Mouse (Mus musculus): ENCODE measurements around the gene Mef2c.

The Mef2c gene

DNA sequence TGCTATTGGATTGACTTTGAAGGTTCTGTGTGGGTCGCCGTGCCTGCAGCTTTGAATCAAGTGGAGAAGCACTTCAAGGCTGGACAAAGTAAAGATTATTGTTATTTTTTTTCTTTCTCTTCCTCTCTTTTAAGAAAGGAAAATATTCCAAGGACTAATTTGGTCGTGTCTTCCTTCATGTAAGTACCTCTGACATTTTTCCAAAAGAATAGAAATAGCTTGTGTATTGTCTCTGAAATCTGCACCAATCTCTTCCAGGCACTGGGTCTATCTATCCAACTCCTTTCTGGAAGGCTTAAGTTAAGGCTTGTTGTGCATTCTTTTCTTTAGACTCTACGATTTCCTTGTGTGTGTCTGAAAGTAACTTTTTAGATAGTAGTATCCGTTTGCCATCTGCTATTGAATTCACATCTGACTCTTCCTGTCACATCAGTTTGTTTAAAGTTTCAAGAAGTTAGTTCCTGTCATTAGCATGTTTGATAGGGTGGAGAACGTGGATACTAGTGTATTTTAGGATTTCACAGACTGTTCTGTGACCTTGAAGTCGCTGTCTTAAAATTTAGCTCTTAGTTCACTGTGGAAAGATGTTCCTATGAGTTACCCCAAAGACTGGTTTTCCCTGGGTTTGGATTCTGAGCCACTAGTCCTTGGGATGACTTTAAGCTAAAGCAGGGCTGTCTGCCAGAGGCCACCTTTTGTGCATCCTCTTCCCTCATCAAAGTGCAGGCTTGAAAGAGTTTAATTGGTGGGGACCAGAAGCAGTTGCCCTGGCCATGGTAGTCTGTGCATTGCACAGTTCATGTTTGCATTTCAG is 21.3 kb downstream of the Mef2c start:
- no peak for DNase-seq

DNA sequence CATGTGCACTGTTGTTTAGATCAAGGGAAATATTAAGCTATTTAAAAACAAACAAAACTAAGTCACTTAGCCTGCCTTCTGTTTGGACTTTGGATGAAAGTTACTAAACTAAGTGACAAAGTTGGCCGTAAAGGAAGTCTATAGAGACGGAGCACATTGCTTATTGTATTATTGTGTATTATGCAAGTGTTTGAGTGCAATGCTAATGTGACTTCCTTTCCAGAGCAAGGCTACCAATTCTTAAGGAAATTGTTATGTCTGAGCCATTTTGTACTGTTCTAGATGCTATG is 21.8 kb downstream of the Mef2c start:
- no peak for DNase-seq

DNA sequence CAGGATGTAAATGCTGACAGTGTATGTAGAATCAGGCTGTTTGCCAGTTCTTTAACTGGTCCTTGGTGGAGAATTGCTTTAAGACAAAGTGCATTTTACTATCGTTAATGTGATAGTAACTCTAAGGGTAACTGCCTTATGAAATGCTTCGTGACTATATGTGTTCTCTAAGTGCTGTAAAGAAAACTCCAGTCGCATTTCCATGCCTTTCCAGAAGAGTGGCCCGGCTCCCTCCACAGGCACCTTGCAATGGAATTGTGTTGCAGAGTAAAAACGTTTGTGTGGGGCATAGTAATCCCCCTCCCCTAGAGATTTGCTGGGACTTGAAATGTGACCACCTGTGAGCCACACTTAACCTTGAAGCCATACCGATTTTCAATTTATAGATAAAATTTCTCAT is 22.2 kb downstream of the Mef2c start:
- no peak for DNase-seq

DNA sequence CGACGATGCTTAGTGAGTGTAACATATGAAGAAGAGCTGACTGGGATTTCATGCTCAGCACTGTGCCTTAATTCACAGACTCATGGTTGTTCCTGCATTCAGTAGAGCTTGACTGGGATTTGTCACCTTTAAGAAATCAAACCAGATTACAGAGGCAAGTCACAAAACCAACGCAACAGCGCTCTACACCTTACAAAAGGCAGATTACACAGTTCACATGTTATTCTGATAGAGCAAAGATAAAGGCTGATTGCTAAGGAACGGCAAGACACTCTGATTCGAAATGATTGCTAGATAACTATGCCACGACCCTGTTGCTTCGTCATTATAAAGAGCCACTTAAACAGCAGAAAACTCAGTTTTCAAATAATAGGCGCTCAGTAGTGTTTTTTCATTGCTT is 24.1 kb downstream of the Mef2c start:
- DNase-seq, result no peak

DNA sequence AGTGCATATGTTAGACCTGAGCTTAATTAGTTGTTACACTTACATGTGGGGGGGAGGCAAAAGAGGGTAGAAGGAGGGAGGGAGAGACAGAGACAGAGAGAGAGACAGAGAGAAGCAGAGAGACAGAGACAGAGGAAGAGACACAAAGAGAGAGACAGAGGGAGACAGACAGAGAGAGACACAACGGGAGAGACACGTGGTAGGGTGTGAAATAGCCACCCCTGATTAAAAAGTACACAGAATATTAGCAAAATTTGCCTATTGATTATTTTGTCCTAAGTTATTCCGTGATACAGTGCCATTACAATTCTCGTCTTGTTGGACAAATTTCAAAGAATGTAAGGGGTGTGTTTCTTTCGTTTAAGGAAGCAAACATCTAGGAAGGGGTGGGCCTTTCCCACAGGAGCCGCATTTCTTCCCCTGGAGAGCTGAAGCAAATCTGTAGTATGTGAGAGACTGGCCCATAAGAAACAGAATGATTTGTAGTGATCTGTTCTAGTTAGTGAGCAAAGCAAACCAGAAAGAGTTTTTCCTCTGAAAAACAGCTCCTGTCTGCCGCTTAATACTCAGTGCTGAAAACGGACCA is 26.0 kb downstream of the Mef2c start:
- no peak for DNase-seq

DNA sequence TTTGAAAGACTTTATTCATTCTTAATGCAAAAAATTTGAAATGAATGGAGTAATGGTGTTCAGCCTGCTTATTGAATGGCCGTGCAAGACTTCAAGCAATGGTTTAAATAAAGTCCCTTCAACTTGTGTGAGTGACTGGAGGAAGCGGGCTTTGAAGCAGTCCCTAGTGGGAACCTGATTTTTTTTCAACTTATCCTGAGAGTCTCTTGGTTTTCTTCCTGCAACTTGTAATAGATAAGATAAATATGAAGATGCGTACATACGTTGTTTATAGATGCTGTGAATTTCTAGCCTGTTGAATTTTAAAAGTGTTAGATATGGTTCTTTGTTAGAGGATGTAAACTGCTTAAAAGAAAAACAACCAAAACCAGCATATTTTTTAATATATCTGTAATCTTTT is 27.1 kb downstream of the Mef2c start:
- no peak for DNase-seq

DNA sequence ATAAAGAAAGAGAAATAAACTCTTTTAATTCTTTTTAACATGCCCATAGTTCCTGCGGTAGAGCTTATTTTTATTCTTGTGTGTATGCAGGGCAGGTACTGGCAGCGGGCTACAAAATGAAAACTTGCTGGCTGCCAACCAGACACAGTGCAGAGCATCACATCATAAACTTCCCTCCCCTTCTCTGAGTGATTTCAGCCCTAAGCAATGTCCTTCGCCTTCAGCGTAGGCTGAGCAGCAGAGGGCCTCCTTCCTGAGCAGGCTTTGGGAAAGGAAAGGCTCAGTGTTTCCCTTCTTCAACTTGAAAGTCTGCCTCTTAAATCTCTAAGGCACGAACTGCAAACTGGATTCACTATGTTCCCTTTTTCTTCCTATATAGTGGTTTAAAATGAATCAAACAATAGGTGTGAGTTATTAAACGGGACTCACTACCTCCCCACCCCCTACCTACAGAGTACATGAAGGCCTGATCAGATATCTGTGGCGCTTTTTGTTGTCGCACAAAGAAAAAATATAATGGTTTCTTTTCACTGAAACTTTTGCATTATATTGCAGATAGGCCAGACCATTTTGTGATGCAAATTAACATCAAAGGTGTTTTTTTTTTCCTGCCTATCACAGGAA is 28.2 kb downstream of the Mef2c start:
- DNase-seq, result peak; percentile 44 to 51

DNA sequence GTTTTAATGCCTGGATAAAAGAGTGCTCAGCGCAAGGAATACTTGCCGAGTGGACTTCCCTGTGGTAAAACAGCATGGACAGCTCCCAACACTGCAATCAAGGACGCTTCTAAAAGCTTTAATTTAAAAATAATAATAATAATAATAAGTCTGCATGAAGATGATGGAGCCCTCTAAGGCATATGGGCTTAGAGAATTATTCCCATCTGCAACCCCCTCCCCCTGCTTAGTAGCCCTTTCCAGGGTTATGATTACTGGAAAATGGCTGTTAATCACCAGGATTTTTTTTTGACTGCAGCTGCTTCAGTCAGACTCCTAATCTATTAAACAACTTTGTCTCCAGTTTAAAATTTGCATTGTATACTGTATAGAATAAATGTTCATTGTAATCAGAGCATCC is 32.5 kb downstream of the Mef2c start:
- no peak for DNase-seq

DNA sequence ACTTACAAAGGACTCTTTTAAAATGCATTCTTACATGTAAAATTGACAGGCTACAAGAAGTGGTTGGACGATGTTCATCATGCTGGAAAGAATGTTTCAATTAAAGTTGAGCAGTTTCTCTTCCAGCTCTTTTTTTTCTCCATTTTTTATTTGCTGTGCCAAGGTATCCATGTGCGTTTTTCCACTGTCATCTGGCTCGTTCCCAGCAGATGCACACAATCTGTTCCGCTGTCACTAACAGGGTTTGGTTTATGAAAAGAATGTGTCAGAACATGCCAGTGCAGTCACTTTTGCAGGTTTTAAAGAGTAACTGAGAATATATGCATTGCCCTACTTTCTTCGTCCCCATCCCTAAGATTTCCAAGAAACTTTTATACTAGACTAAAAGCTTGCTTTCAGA is 33.3 kb downstream of the Mef2c start:
- peak; percentile 70 to 79 for DNase-seq

DNA sequence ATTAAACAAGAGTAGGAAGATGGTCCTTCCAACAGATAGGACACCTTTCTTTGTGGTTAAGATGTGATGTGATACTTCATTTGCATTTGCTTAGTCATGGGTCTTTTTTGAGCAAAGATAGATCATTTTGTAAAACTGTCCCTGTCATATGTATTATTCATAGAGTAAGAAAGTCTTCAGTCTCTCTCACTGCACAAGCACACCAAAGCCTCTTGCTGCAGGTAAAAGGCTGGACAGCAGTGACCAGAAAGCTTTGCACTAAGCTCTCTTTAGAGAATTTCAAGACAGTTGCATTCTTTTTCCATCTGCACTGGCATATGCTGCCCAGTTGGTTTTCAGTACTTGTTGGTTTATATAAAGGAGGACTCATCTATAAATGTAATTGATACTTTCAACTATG is 36.1 kb downstream of the Mef2c start:
- no peak for DNase-seq

DNA sequence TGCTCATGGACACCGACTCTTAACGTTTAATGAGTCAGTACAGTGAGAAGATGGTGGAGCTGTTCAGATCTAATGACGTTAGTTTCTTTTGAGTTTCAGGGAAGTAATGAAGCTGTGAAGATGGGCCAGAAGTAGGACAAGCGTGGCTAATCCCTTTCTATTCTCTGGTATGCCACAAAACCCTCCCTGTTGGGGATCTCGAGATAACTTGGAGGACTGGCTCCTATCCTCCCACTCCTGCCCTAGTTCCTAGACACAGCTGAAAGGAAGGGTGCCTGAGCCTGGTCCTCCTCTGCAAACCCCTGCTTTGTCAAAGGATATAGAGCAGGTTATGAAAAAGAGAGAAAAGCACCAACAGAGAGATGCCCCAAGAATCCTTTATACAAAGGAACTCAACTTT is 38.8 kb downstream of the Mef2c start:
- no peak for DNase-seq

DNA sequence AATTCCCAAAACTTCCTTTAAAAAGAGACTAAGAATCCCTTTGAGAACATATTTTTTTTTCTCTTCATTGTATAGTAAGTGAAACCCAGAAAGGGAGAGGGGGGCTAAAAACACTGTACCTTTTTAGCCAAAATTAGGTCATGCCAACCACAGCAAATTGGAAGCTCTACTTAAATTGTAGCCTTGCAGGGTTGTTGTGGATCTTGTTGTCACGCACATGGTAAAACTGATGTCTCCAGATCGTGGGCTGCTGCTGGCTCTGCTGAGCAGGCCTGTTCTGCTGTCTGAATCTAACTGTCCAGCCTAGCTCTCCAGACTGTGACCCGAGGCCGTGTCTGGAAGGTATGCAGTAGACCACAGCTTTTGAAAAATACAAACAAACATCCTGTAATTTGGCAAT is 40.9 kb downstream of the Mef2c start:
- no peak for DNase-seq

DNA sequence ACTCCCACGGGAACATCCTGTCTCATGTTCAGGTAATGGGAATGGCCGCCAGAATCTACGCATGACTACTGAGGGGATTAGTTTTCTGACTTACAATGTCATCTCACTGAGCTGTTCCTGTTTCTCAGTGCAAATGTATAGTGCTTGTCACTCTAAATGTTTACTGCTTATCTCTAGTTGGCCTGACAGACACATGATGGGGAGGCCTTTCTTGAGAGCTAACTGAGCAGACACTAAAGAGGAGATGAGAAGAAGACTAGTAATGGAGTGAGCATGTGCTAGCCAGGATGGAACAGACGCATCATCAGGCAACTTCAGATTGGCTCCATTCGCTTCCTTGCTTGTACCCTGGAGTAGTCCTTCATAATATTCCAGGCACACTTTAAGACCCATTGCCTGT is 43.0 kb downstream of the Mef2c start:
- no peak for DNase-seq

DNA sequence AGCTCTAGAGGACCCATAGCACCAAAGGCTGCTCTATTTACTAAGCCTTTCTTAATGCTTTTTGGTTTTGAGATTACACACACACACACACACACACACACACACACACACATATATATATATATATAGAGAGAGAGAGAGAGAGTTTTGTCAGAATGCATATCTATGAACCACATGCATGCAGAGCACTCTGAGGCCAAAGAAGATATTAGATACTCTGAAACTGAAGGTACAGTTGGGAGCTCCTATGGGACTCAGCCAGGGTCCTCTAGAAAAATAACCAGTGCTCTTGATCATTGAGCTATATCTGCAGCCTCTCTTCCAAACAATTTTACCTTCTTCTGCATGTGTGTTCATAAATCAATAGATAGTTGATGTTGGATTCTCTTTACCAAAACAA is 47.4 kb downstream of the Mef2c start:
- DNase-seq, result no peak

DNA sequence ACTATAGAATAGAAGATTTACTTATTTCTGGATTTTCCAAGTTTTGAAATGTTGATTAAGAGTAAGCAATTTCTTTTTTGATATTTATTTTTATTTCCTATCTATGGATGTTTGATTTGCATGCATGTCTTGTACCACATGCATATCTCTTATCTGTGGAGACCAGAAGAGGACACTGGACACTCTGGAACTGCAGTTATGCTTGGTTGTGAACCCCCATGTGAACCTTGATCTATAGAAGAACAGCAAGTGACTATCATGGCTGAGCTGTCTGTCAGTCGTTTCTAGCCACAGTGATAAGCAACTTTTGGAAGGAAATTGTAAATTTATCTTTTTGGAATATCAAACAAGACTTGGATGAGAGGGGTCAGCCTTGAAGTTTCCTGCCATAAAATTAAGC is 48.2 kb downstream of the Mef2c start:
- no peak for DNase-seq

DNA sequence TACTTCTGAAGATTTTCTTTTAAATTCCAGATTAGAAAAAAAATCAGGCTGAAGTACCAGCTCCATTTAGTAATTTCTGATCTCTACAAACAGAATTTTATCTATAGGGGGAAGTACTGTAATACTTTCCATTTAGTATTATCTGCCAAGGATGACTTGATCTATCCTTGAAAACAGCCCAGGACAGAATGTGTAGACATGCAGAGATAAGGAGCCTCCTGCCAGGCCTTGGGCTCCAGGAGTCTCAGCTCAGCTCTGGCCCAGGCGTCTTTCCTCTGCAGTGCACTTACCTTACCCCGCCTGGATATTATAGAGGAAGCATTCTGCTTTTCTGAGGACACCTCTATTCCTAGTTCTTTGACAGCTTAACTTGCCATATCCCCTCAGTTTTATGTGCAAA is 59.4 kb downstream of the Mef2c start:
- no peak for DNase-seq

DNA sequence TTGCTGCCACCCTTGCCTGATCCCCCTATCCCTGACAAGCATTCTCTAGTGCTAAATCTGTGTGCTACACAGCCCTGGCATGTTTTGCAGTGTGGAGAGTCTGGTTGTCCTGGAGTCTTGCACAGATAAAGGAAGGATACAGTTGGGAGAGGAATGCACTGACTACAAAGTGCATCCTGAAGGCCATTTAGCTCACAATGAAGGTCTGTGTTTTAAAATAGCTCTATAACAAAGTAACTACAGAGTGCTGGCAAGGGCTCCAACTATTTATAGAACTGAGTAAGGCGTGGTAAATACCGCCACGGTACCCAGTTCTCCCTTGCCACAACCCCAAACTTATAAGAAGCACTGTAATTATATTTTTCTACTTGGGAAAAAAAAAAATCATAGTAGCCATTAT is 61.9 kb downstream of the Mef2c start:
- DNase-seq, result no peak

DNA sequence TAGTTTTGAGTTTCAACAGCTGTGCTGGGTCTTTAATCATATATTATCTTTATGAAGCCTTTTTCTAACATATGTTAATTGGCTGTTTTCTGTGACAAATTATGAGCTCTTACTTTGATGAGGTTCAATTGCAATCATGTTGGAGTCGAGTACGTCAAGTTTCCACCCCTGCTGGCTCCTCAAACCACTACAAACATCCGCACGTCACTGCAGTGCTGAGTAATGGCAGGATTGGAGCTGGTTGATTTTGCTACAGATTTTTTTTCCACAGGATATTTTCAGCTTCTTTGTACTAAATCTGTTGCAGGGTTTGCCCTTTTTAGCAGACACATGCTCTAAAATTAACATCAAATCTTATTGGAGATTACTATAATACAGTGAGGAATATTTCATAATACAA is 62.3 kb downstream of the Mef2c start:
- DNase-seq, result no peak

DNA sequence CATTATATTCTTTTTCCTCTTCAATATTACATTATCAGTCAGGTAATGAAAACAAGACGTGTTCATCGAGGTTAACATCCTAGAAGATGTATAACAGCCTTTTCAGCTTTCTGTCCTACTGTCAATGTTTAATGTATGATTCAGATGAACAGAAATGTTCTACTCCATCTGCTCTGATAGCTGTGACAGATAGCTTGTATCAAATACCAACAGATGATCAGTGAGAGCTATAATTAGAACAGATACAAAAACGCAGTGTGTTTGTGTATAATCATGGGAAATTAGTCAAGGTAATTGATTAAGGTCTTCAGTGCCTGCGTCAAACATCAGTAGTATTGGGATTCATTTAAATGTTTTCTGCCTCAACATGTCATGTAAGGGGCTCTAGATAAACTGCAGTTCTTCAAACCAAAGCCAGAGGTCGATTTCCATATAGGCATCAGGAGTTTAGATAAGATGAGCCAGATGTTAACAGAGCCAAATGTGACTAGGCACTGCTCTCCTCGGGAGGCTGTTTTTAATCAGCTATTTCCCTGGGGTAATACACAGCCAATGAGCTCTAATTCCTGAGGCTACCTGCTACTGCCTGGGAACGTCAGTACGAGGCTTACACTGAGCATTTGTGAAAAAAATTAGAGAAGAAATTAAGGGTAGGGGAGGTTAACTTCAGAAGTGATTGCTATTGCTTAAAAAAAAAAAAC is 63.1 kb downstream of the Mef2c start:
- DNase-seq, result no peak

DNA sequence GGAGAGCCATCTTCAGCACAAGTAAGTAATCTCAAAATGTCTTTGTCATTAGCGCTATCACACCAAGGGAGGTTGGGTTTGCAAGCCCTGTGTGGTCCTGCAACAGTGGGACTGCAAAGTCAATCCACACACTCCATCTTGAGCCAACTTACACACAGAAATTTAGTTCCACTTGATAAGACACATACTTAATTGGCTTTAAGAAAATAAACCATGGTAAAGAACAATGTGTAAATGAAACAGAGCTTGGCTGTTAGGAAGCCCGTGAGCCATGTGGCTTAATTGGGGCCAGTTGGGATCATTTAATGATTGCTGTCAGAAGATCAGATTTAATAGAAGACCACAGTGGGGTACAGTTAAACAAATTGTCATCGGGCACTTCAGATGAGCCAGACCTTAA is 63.8 kb downstream of the Mef2c start:
- no peak for DNase-seq

DNA sequence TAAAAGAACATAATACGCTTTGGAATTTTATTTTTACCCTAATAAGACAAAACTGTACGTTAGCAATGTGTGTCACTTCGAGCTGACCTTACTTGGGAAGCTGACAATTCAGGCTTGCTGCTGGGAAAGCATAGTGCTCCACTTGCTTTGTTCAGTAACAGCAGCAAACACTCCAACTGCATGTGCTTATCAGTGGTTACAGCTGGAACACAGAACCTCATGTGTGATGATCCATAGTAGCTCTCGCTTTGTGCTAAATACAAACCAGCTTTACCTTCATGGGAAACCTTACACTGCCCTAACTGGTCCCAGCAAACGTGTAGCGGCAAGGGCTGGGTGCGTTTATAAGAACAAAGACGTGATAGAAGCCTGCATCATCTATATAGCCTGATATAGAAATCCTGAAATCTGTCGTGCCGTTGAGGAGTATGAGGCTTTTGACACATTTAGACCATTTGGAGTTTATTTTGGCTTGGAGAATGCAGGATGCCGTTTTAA is 65.0 kb downstream of the Mef2c start:
- no peak for DNase-seq

DNA sequence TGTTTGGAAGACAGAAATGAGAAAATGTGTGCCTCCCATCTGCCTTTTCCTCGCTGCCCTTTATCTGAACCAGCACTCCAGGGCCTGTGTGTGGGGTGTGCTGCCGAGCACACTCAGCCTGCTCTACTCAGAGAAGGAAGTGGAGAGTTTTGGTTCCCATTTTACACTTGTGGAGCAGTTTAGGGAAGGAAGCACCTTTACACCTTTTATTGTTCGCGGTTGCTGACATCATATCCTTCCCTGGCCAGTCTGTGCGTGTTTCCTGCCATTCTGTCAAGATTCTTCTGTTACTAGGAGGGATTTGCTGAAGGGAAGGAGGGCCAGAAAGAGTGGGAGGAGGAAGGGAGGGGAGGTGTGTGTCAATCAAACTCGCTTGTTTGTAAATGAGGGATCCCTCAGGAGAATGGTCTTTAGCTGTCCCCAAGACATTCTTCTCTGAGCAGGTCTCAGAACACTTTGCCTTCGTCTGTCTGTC is 68.2 kb downstream of the Mef2c start:
- no peak for DNase-seq

DNA sequence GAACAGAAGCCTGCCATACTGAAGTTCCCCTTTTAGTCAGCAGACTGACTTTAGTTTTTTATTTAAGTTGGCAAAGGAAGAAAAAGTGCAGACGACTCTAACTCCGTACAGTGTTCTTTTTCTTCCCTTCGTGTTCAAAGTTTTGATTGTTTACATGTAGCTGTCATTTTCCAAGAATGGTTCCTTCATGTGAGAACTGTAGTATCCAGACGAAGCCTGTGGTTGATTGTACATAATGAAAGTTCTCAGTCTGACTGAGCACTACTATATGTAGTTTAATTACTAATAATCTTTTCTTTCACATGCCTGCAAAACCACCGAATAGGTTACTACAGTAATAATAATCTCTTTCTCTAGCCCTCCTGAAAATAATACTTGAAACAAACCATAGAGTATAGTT is 68.6 kb downstream of the Mef2c start:
- no peak for DNase-seq

DNA sequence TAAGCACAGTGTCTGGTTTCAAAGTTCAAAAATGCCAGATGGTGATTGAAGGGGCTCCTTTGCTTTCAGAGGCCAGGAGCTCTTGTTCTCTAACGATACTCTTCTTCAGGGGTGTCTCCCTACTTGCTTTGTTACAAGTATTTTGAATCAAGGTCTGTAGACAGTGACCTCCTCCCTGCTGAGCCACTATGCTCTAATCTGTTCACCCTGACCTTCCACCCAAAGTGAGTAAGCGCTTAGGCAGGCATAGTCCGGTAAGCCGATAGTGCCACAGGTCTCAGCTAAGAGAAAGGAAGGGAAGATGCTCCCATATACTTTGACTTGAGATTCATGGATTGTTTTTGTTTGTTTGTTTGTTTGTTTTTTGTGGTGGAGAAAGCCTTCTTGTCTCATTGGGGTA is 69.5 kb downstream of the Mef2c start:
- no peak for DNase-seq

Data from cerebellum, postnatal 10 days (tissue).